Mouse (Mus musculus) heart, adult 2 months (tissue): ENCODE measurements around the gene Hoxd12. TPM values are rescaled to one million over a fixed set of nuclear protein-coding genes. Genes with fewer than 3 reads are reported as not detected.

Experiments
- DNase-seq, 2 experiments: peaks; one replicate each; pipeline ENCODE4 v3.0.0; 2021
- H3K27ac ChIP-seq: fragments of 200-600 bp; 2 replicates; pipeline ENCODE4 v1.8.1; 2022
- H3K27me3 ChIP-seq: fragments of 200-500 bp; 2 replicates; pipeline ENCODE4 v1.6.1; 2012; ENCODE audit warnings: mild to moderate bottlenecking, low read length, inconsistent platforms, mixed read lengths; ENCODE audit not compliant: control insufficient read depth, insufficient read depth
- H3K36me3 ChIP-seq: fragments of 200-500 bp; 2 replicates; pipeline ENCODE4 v1.6.1; 2012; ENCODE audit warnings: low read length, inconsistent platforms; ENCODE audit not compliant: control insufficient read depth, insufficient read depth
- H3K4me1 ChIP-seq: fragments of 200-500 bp; 2 replicates; pipeline ENCODE4 v1.6.1; 2011; ENCODE audit warnings: low read length; ENCODE audit not compliant: control insufficient read depth, insufficient read depth
- H3K4me3 ChIP-seq: fragments of 200-600 bp; 2 replicates; pipeline ENCODE4 v1.8.1; 2022
- H3K79me2 ChIP-seq: fragments of 200-500 bp; replicated peaks from 2 replicates; pipeline ENCODE4 v1.6.1; 2012; ENCODE audit warnings: mild to moderate bottlenecking, inconsistent platforms, low read length, moderate library complexity, mixed read lengths; ENCODE audit not compliant: control insufficient read depth, insufficient read depth
- H3K9ac ChIP-seq: fragments of 200-500 bp; 2 replicates; pipeline ENCODE4 v1.6.1; 2012; ENCODE audit warnings: low read depth, mild to moderate bottlenecking, control low read depth, inconsistent platforms, low read length, mixed read lengths
- CTCF ChIP-seq: fragments of 200-600 bp; IDR thresholded peaks from 2 replicates; pipeline ENCODE4 v1.8.1; 2022; ENCODE audit warnings: antibody characterized with exemption, mild to moderate bottlenecking, moderate library complexity
- EP300 ChIP-seq: fragments of 200-500 bp; IDR thresholded peaks from 2 replicates; pipeline ENCODE4 v1.6.1; 2011; ENCODE audit warnings: low read depth, low read length, control low read depth; ENCODE audit not compliant: insufficient read depth
- POLR2A ChIP-seq: fragments of 200-500 bp; IDR thresholded peaks from 2 replicates; pipeline ENCODE4 v1.6.1; 2011; ENCODE audit warnings: mild to moderate bottlenecking, low read depth, low read length, control low read depth; ENCODE audit not compliant: insufficient read depth
- WGBS: fragments of 180-500 bp; shearing (Covaris S2); methylation state at CpG from one replicate; pipeline ENCODE4 v1.1.7; 2018; 5-methylcytosine and 5-hydroxymethylcytosine counted together
- intact Hi-C: fragments of 180-260 bp; cut with DNase I; formaldehyde crosslinking; loops from one replicate; pipeline ENCODE4 v1.15.1; 2025
- polyA plus RNA-seq: library from polyadenylated mRNA; depleted of rRNA; stranded (reverse); fragments of >200 nt; gene quantifications from 2 replicates; pipeline ENCODE4 v1.2.3, GENCODE M21; 2012
- total RNA-seq, 2 experiments: library from RNA; stranded (reverse); gene quantifications; 2 replicates each; pipeline ENCODE4 v1.2.3; 2021

The Hoxd12 gene
- total and polyA plus RNA-seq, 3 experiments = not detected

- H3K36me3 ChIP-seq = no peaks in the 10 kb centered on the region
- no peaks in the 10 kb centered on the region for H3K79me2 ChIP-seq
- DNase-seq = peak; percentile 18 to 50
- no peak overlapping the region for H3K4me3 ChIP-seq
- 6% methylated on average over 62 of the region's 62 CpGs for WGBS
- H3K27ac ChIP-seq = no peak overlapping the region
- no peak for TF ChIP-seq EP300
- TF ChIP-seq POLR2A = no peak
- intact Hi-C loops = loop anchor here (5.0 kb wide), 1 partner anchor 80 kb away; the partner anchor contains the start of gene Lnpk
- H3K27me3 ChIP-seq = peaks cover 45% of the 10 kb centered on the region
- no peak overlapping the region for H3K9ac ChIP-seq
- H3K4me1 ChIP-seq = no peaks in the 10 kb centered on the region
Measured at GRCm38 (mm10) chr2:74657251-74658023, 17.4 kb upstream of the Hoxd12 start.

- Histone ChIP-seq H3K9ac (no peak overlapping the region), H3K4me1 (no peaks in the 10 kb centered on the region), H3K4me3 (no peak overlapping the region), H3K27me3 (peaks cover 46% of the 10 kb centered on the region), H3K79me2 (no peaks in the 10 kb centered on the region), H3K36me3 (no peaks in the 10 kb centered on the region), H3K27ac (no peak overlapping the region)
- intact Hi-C loops = loop anchor here (5.0 kb wide), 1 partner anchor 81 kb away; the partner anchor contains the start of gene Lnpk
- TF ChIP-seq POLR2A = no peak
- TF ChIP-seq CTCF = no peak
- TF ChIP-seq EP300 = no peak
- no peak for DNase-seq
- WGBS = 5% methylated on average over 15 of the region's 15 CpGs
Measured at GRCm38 (mm10) chr2:74658024-74658666, 16.7 kb upstream of the Hoxd12 start.

DNA sequence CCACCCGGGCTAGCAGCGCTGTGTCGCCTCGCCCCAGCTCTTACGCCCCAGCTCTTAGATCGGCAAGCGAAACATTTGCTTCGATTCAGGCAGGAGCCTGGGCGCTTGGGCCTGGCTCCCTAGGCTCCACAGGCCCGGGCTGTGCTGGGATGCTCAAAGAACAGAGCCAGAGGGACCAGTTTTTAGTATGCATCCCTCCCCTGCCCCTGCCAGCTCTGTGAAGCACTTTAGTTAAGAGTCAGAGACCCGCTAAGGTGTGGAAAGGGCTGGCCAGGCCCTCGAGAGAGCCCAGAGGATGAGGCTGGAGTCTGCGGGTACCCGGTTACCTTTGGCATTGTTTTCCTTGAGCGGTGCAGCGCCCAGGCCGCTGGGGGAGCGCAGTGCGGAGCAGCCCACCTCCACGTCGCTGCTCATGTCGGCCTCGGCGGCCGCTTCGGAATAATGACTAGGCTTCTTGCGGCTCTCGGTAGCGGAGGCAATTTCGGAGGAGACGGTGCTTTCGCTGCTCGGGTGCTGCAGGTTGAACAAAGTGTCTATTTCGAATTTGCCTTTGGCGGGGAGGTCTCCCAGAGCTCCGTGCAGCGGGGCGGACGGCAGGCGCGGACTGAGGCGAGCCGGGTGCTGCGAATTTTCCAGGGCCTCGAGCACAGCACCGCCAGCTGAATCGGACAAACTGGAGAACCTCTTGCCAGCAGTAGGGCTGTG, 16.0 kb upstream of the Hoxd12 start:
- H3K4me1 ChIP-seq = no peaks in the 10 kb centered on the region
- 5% methylated on average over 47 of the region's 47 CpGs for WGBS
- TF ChIP-seq CTCF (no peak), EP300 (no peak), POLR2A (no peak)
- peaks cover 48% of the 10 kb centered on the region for H3K27me3 ChIP-seq
- intact Hi-C loops = loop anchor here (5.0 kb wide), 1 partner anchor 82 kb away; the partner anchor contains the start of gene Lnpk
- no peak overlapping the region for H3K9ac ChIP-seq
- no peak overlapping the region for H3K4me3 ChIP-seq
- H3K27ac ChIP-seq = no peak overlapping the region
- H3K36me3 ChIP-seq = no peaks in the 10 kb centered on the region
- no peak for DNase-seq
- H3K79me2 ChIP-seq = no peaks in the 10 kb centered on the region

- Histone ChIP-seq H3K79me2 (no peaks in the 10 kb centered on the region), H3K4me1 (no peaks in the 10 kb centered on the region), H3K36me3 (no peaks in the 10 kb centered on the region), H3K27ac (no peak within 1 kb of the TSS), H3K9ac (no peak within 1 kb of the TSS), H3K27me3 (peaks cover 46% of the 10 kb centered on the region), H3K4me3 (no peak within 1 kb of the TSS)
- DNase-seq = no peak
- TF ChIP-seq POLR2A (no peak), EP300 (no peak), CTCF (no peak)
- 7% methylated on average over 28 of the region's 28 CpGs for WGBS
- intact Hi-C loops = loop anchor here (5.0 kb wide), 1 partner anchor 82 kb away; the partner anchor contains the start of gene Lnpk
Measured at GRCm38 (mm10) chr2:74659507-74660005, 15.3 kb upstream of the Hoxd12 start, which contains the start of gene Evx2. TSS of gene Evx2 (minus strand) at chr2:74659557.

GRCm38 (mm10) chr2:74660421-74661375, 14.1 kb upstream of the Hoxd12 start:
- Histone ChIP-seq H3K4me1 (no peaks in the 10 kb centered on the region), H3K27me3 (peaks cover 38% of the 10 kb centered on the region), H3K79me2 (no peaks in the 10 kb centered on the region), H3K36me3 (no peaks in the 10 kb centered on the region), H3K9ac (no peak overlapping the region), H3K4me3 (no peak overlapping the region), H3K27ac (no peak overlapping the region)
- intact Hi-C loops = no loop called here
- 6% methylated on average over 30 of the region's 30 CpGs for WGBS
- no peak for TF ChIP-seq POLR2A
- no peak for TF ChIP-seq CTCF
- TF ChIP-seq EP300 = no peak
- no peak for DNase-seq
